Mouse (Mus musculus) cerebellum, adult 8-10 months (tissue): ENCODE data around the gene Ramp1.

Experiments
- DNase-seq: peaks from one replicate; pipeline ENCODE4 v3.0.0; 2022

The Ramp1 gene

GRCm38 (mm10) chr1:91204221-91204765 is 24.7 kb downstream of the Ramp1 start:
- DNase-seq: no peak

GRCm38 (mm10) chr1:91205651-91206050 is 26.0 kb downstream of the Ramp1 start:
- DNase-seq: no peak

GRCm38 (mm10) chr1:91206336-91206735 is 26.7 kb downstream of the Ramp1 start:
- DNase-seq: no peak

GRCm38 (mm10) chr1:91206873-91207272 is 27.3 kb downstream of the Ramp1 start:
- no peak for DNase-seq

- no peak for DNase-seq
Observed at GRCm38 (mm10) chr1:91207334-91208074, 27.9 kb downstream of the Ramp1 start.

- DNase-seq: no peak
Observed at GRCm38 (mm10) chr1:91209343-91209742, 29.7 kb downstream of the Ramp1 start.

- peak; percentile 43 for DNase-seq
Observed at GRCm38 (mm10) chr1:91209785-91210184, 30.2 kb downstream of the Ramp1 start.

- DNase-seq: peak; percentile 24
Observed at GRCm38 (mm10) chr1:91211099-91211498, 31.5 kb downstream of the Ramp1 start.

- DNase-seq: no peak
Observed at GRCm38 (mm10) chr1:91211591-91212008, 32.0 kb downstream of the Ramp1 start.

- no peak for DNase-seq
Observed at GRCm38 (mm10) chr1:91215264-91215663, 35.6 kb downstream of the Ramp1 start.

GRCm38 (mm10) chr1:91215981-91216380 is 36.4 kb downstream of the Ramp1 start:
- DNase-seq: no peak

GRCm38 (mm10) chr1:91216504-91217267 is 37.1 kb downstream of the Ramp1 start:
- DNase-seq: no peak

GRCm38 (mm10) chr1:91219641-91220321 is 40.2 kb downstream of the Ramp1 start:
- no peak for DNase-seq

GRCm38 (mm10) chr1:91220322-91220672 is 40.7 kb downstream of the Ramp1 start:
- DNase-seq: no peak

- no peak for DNase-seq
Observed at GRCm38 (mm10) chr1:91226562-91226961, 46.9 kb downstream of the Ramp1 start.

- DNase-seq: no peak
Observed at GRCm38 (mm10) chr1:91227381-91228054, 47.9 kb downstream of the Ramp1 start.

- DNase-seq: no peak
Observed at GRCm38 (mm10) chr1:91231142-91231541, 51.5 kb downstream of the Ramp1 start.

GRCm38 (mm10) chr1:91231896-91232295 is 52.3 kb downstream of the Ramp1 start:
- no peak for DNase-seq

GRCm38 (mm10) chr1:91235395-91235794 is 55.8 kb downstream of the Ramp1 start:
- no peak for DNase-seq

GRCm38 (mm10) chr1:91237676-91238075 is 58.1 kb downstream of the Ramp1 start:
- DNase-seq: no peak

- peak; percentile 16 for DNase-seq
Observed at GRCm38 (mm10) chr1:91239112-91239511, 59.5 kb downstream of the Ramp1 start.

- DNase-seq: no peak
Observed at GRCm38 (mm10) chr1:91239800-91240199, 60.2 kb downstream of the Ramp1 start.

GRCm38 (mm10) chr1:91240685-91241084 is 61.1 kb downstream of the Ramp1 start:
- DNase-seq: no peak
